Mouse (Mus musculus) small intestine, adult 2 months (tissue): ENCODE measurements at regions not wholly inside any gene's neighbourhood (a gene's known extent, or its start where the extent isn't known, plus 50 kb on each side); places are given as distances from the start of the nearest gene placed in this dataset.

Source experiments
- H3K27ac ChIP-seq: fragments of 200-500 bp; 2 replicates; pipeline ENCODE4 v1.5.1; 2012; ENCODE audit warnings: low read depth, low read length, control low read depth, inconsistent platforms; ENCODE audit not compliant: insufficient read depth
- H3K27me3 ChIP-seq: fragments of 200-500 bp; 2 replicates; pipeline ENCODE4 v1.6.1; 2012; ENCODE audit warnings: mild to moderate bottlenecking, moderate library complexity, low read length, inconsistent platforms; ENCODE audit not compliant: control insufficient read depth, insufficient read depth
- H3K36me3 ChIP-seq: fragments of 200-500 bp; 2 replicates; pipeline ENCODE4 v1.6.1; 2012; ENCODE audit warnings: mild to moderate bottlenecking, low read length, control low read depth, inconsistent platforms; ENCODE audit not compliant: control insufficient read depth, insufficient read depth
- H3K4me1 ChIP-seq: fragments of 200-500 bp; 2 replicates; pipeline ENCODE4 v1.6.1; 2012; ENCODE audit warnings: low read length, inconsistent platforms, mixed read lengths; ENCODE audit not compliant: control insufficient read depth, insufficient read depth, insufficient read length
- H3K4me3 ChIP-seq: fragments of 200-500 bp; 2 replicates; pipeline ENCODE4 v1.5.1; 2012; ENCODE audit warnings: low read depth, mild to moderate bottlenecking, control low read depth, inconsistent platforms, low read length, moderate library complexity
- CTCF ChIP-seq: fragments of 200-500 bp; IDR thresholded peaks from 2 replicates; pipeline ENCODE4 v1.5.1; 2012; ENCODE audit warnings: low read depth, mild to moderate bottlenecking, control low read depth, inconsistent platforms, low read length, moderate library complexity, mixed read lengths; ENCODE audit not compliant: insufficient replicate concordance, insufficient read length; ENCODE audit errors: extremely low read depth
- POLR2A ChIP-seq: fragments of 200-500 bp; IDR thresholded peaks from 2 replicates; pipeline ENCODE4 v1.6.1; 2012; ENCODE audit warnings: low read depth, mild to moderate bottlenecking, control low read depth, inconsistent platforms, low read length, moderate library complexity
- WGBS: fragments of 180-500 bp; shearing (Covaris S2); methylation state at CpG from one replicate; pipeline ENCODE4 v1.1.7; 2018; 5-methylcytosine and 5-hydroxymethylcytosine counted together

GRCm38 (mm10) chr13:59313725-59314330 lies 271.2 kb downstream of the Agtpbp1 start:
- 86% methylated on average over 7 of the region's 7 CpGs for WGBS
- no peak for TF ChIP-seq CTCF
- Histone ChIP-seq H3K4me1 (no peaks in the 10 kb centered on the region), H3K4me3 (no peak overlapping the region), H3K27me3 (no peaks in the 10 kb centered on the region), H3K36me3 (no peaks in the 10 kb centered on the region), H3K27ac (no peak overlapping the region)

- TF ChIP-seq POLR2A (no peak), CTCF (no peak)
- no peaks in the 10 kb centered on the region for H3K4me1 ChIP-seq
- H3K27me3 ChIP-seq, result no peaks in the 10 kb centered on the region
- H3K36me3 ChIP-seq, result no peaks in the 10 kb centered on the region
- WGBS, result 7% methylated on average over 5 of the region's 5 CpGs
- H3K27ac ChIP-seq, result no peak overlapping the region
- H3K4me3 ChIP-seq, result no peak overlapping the region
Observed at GRCm38 (mm10) chr13:59292905-59293304, 292.1 kb downstream of the Agtpbp1 start.

GRCm38 (mm10) chr13:59289127-59289526 lies 295.9 kb downstream of the Agtpbp1 start:
- Histone ChIP-seq H3K36me3 (no peaks in the 10 kb centered on the region), H3K27ac (no peak overlapping the region), H3K4me3 (no peak overlapping the region), H3K4me1 (no peaks in the 10 kb centered on the region), H3K27me3 (no peaks in the 10 kb centered on the region)
- 80% methylated on average over 11 of the region's 11 CpGs for WGBS
- TF ChIP-seq POLR2A (no peak), CTCF (no peak)

GRCm38 (mm10) chr13:59281199-59281598 lies 303.8 kb downstream of the Agtpbp1 start:
- Histone ChIP-seq H3K36me3 (no peaks in the 10 kb centered on the region), H3K27me3 (no peaks in the 10 kb centered on the region), H3K4me3 (no peak overlapping the region), H3K27ac (no peak overlapping the region), H3K4me1 (no peaks in the 10 kb centered on the region)
- WGBS, result 77% methylated on average over 5 of the region's 5 CpGs
- TF ChIP-seq POLR2A (no peak), CTCF (peak; percentile 42; the same call in 1 of the 2 replicates)

- Histone ChIP-seq H3K36me3 (no peaks in the 10 kb centered on the region), H3K27me3 (no peaks in the 10 kb centered on the region), H3K27ac (no peak overlapping the region), H3K4me3 (no peak overlapping the region), H3K4me1 (no peaks in the 10 kb centered on the region)
- TF ChIP-seq POLR2A (no peak), CTCF (no peak)
- whole genome bisulfite sequencing, result 27% methylated on average over 4 of the region's 4 CpGs
Observed at GRCm38 (mm10) chr13:59279136-59279535, 305.9 kb downstream of the Agtpbp1 start.

GRCm38 (mm10) chr13:59271661-59272060 lies 313.4 kb downstream of the Agtpbp1 start:
- no peaks in the 10 kb centered on the region for H3K4me1 ChIP-seq
- no peaks in the 10 kb centered on the region for H3K36me3 ChIP-seq
- TF ChIP-seq CTCF (no peak), POLR2A (no peak)
- H3K4me3 ChIP-seq, result no peak overlapping the region
- H3K27ac ChIP-seq, result no peak overlapping the region
- WGBS, result 74% methylated on average over 4 of the region's 4 CpGs
- H3K27me3 ChIP-seq, result no peaks in the 10 kb centered on the region

- TF ChIP-seq POLR2A (no peak), CTCF (no peak)
- 61% methylated on average over 4 of the region's 4 CpGs for WGBS
- H3K27me3 ChIP-seq, result no peaks in the 10 kb centered on the region
- H3K36me3 ChIP-seq, result no peaks in the 10 kb centered on the region
- no peak overlapping the region for H3K27ac ChIP-seq
- H3K4me3 ChIP-seq, result no peak overlapping the region
- no peaks in the 10 kb centered on the region for H3K4me1 ChIP-seq
Observed at GRCm38 (mm10) chr13:59266854-59267253, 318.2 kb downstream of the Agtpbp1 start.
